Mouse (Mus musculus) splenic B cell, adult 2 months (primary cell): ENCODE measurements around the gene Mboat1.

Source experiments
- DNase-seq: peaks from one replicate; pipeline ENCODE4 v3.0.0-alpha.2; 2011; ENCODE audit warnings: low read depth, low spot score
- H3K27me3 ChIP-seq: 2 replicates; pipeline ENCODE4 v1.6.1; 2012; ENCODE audit warnings: mild to moderate bottlenecking, low read length, moderate library complexity, mixed read lengths; ENCODE audit not compliant: control insufficient read depth, poor library complexity, insufficient read depth, severe bottlenecking
- H3K36me3 ChIP-seq: 2 replicates; pipeline ENCODE4 v1.6.1; 2012; ENCODE audit warnings: mild to moderate bottlenecking, low read length, moderate library complexity, mixed read lengths; ENCODE audit not compliant: control insufficient read depth, poor library complexity, insufficient read depth, severe bottlenecking

Mboat1 gene

DNA sequence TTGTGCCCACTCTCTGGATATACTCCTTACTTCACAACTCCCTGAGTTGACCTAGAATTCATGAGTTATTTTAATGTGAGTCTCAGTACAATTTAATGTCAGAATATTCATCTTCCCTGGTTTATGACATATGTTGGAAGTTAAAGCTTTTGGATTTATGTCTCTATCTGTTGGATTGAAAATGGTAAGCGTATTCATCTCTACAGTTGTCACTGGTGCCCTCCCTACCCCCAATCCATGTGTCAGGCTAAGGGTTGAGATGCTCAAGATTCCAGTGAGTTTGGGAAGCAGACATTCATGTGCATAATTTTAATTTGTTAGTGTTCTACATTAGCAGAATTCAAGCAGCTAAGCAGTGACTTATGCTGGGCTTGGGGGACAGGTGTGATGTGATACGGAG is 64.4 kb downstream of the Mboat1 start:
- no peak for DNase-seq
- Histone ChIP-seq H3K36me3 (no peaks in the 10 kb centered on the region), H3K27me3 (no peaks in the 10 kb centered on the region; the same call in 1 of the 2 replicates)

DNA sequence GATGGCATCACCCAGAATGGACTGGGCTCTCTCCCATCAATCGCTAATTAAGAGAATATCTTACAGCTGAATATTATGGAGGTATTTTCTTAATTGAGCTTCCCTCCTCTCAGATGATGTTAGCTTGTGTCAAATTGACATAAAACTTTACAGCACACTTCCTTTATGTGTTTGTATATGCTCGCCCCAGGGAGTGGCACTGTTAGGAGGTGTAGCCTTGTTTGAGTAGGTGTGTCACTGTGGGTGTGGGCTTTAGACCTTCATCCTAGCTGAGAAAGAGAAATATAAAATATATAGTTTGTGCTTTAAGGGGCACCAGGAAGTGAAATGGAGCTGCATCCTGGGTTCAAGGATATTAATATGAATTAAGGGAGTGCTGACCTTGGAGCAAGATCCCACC is 66.7 kb downstream of the Mboat1 start:
- Histone ChIP-seq H3K36me3 (no peaks in the 10 kb centered on the region), H3K27me3 (no peaks in the 10 kb centered on the region; the same call in 1 of the 2 replicates)
- DNase-seq, result no peak

DNA sequence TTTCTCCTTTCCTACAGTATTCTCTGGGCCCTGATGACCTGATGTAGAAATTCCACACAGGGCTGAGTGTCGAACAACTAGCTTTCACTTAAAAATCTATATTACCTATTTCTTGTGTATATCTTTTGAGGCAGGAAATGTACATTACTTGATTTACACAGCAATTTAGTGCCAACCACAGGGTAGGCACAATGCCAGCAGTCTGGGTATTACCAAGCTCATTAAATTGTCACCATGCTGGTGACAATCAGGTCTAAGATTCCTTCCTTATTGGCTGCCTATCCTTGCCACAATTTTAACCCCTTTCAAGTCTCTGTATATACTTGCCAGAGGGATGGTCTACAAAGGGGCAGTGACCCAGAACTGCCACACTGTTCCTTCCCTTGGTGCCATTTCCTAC is 71.9 kb downstream of the Mboat1 start:
- Histone ChIP-seq H3K36me3 (no peaks in the 10 kb centered on the region), H3K27me3 (no peaks in the 10 kb centered on the region)
- no peak for DNase-seq

DNA sequence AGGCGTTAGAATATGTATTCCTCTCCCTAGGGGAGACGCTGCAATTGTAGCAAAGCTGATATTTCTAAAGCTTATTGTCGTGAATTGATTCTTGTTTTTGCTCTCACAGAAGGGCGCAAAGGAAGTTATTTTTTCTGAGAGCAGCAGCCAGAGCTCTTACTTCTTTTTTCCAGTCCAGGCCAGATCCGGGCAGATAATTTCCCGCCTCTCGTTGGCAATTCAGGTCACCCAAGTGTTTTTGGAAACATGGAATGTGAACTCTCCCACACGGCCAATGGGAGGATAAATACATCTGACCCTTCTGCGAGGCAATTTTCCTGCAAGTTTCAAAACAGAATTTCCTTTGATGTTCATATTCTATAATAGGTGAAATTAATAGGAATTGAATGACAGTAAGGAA is 77.0 kb downstream of the Mboat1 start:
- no peak for DNase-seq
- Histone ChIP-seq H3K27me3 (no peaks in the 10 kb centered on the region), H3K36me3 (no peaks in the 10 kb centered on the region)

DNA sequence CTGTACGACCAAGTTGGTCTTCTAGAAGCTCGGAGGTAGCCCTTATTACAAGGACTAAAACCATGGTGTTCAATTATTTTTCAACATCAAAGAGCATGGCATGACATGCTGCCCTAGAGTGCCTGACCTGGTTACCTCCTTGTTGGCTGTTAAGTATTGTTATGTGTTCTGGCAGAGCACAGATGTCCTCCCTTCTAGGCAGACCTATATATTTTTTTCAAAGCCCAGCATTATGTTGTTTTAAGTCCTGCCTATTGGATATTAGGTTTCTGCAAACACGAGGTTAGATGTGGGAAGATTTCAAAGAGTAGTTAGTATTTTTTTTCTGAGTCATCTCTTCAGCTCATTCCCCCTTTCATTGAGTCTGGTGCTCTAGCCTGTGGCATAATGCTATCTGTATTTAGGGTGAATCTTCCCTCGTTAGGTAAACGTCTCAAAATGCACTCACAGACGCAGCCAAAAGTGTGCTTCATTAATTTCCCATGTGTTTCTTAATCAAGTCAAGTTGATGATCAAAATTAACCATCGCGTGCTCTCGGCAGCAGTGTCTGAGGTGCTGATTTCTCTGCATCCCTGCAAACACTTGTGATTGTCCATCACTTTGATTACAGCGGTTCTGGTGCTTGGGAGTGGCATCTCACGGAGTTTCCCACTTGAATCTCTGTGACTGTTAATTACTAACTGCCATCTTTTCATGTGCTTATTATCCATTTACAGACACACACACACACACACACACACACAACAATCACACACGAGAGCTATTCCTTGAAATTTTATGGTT is 81.5 kb downstream of the Mboat1 start:
- no peaks in the 10 kb centered on the region for H3K36me3 ChIP-seq
- no peak for DNase-seq
- no peaks in the 10 kb centered on the region for H3K27me3 ChIP-seq

DNA sequence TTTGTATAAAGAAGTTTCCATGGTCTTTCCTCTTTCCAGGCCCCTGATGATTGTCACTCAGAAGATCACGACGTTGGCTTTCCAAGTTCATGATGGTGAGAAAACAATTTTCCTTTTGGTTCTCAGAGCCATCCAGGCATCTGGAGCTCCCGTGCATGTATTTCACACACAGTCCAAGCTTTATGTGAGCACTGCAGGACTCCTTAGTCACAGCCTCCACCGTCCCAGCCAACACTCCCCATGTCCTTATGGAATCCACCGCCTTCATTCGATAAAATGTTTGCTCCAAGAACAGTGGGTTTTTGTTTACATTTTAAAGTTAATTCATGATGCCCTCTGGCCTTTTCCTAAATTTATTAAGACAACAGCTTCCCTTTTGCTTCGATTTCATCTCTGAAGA is 83.3 kb downstream of the Mboat1 start:
- no peak for DNase-seq
- no peaks in the 10 kb centered on the region for H3K27me3 ChIP-seq
- H3K36me3 ChIP-seq, result no peaks in the 10 kb centered on the region

DNA sequence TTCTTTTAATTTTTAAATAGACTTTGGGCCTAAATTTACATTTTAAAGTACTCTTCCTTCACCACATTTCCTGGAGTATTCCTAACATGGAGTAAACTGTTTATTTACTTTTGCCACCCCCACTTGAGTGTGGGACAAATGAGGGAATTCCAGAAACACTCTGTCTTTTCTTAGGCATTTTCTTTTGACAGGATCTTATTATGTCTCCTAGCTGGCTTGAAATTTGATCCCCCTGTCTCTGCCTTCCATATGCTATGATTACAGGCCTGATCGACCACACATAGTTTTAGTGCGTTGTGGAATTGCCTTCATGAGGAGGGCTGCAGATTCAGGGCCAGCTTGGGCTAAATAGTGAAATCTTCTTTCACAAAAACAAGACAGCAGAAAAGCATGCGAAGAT is 85.0 kb downstream of the Mboat1 start:
- Histone ChIP-seq H3K27me3 (no peaks in the 10 kb centered on the region), H3K36me3 (no peaks in the 10 kb centered on the region)
- no peak for DNase-seq

DNA sequence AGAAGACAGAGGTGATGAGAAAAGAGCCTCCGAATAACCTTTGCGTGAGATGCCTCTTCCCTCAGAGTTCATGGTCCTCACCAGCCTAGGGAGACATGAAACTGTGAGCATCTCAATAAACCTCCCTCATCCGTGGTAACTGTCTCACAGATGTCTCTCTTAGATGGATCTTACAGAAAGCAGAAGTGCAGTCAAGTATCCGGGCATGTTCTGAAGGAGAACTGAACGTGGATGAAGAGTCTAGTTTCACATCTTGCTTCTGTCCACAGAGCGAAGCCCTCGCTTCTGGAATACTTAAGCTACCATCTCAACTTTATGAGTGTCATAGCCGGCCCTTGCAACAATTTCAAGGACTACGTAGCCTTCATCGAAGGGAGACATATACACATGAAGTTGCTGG is 87.8 kb downstream of the Mboat1 start:
- no peak for DNase-seq
- Histone ChIP-seq H3K36me3 (no peaks in the 10 kb centered on the region), H3K27me3 (no peaks in the 10 kb centered on the region)

DNA sequence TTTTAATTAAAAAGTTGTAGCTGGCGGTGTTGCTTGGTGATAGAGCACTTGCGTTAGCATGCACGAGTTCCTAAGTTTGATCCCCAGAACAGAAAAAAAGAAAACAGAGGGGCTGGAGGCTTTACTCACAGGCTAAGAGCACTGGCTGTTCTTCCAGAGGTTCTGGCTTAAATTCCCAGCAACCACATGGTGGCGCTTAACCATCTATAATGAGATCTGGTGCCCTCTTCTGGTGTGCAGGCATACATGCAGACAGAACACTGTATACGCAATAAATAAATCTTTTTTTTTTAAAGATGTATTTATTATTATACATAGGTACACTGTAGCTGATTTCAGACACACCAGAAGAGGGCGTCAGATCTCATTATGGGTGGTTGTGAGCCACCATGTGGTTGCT is 88.4 kb downstream of the Mboat1 start:
- H3K27me3 ChIP-seq, result no peaks in the 10 kb centered on the region
- no peak for DNase-seq
- H3K36me3 ChIP-seq, result no peaks in the 10 kb centered on the region

DNA sequence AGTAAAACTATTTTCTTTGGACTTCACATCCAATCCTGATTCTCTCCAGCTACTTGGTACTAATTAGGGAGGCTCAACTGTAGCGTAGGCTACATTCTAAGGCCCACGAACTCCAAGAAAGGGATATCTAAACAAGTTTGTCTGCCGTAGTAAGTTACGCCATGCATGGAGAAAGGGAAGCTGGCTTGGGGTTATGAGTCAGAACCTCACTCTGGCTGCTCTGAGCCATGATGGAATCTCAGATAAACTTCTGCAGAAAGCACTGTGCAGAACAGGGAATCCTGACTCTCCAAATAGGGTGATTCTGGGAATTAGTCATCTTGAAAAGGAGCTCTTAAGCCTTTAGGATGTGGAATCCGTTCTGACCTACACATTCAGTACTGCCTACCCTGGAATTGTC is 92.5 kb downstream of the Mboat1 start:
- H3K27me3 ChIP-seq, result no peaks in the 10 kb centered on the region
- no peak for DNase-seq

DNA sequence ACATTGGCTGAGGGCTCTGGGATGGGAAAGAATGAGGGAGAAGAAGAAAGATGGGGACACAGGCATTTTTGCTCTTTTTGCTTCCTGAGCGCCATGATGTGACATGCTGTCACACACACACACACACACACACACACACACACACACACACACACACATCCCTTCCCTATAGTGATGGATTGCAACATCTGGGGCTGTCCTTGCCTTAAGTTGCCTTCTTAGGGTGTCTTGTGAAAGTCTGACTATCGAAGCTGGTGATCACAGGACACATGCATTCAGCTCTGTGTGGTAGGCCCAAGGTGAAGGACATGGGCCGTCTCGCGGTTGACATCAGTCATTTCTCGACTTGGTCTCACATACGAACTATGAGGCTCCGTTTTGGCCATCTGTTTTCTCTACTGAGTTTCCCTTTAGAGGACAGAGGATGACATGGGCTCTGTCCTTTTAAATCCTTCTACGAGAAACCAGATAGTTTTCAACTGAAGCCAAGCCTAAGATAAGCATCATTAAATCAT is 93.4 kb downstream of the Mboat1 start:
- DNase-seq, result no peak
- no peaks in the 10 kb centered on the region for H3K36me3 ChIP-seq

More for the DNA sequence above, 92.5 kb downstream of the Mboat1 start:
- H3K36me3 ChIP-seq, result no peaks in the 10 kb centered on the region

DNA sequence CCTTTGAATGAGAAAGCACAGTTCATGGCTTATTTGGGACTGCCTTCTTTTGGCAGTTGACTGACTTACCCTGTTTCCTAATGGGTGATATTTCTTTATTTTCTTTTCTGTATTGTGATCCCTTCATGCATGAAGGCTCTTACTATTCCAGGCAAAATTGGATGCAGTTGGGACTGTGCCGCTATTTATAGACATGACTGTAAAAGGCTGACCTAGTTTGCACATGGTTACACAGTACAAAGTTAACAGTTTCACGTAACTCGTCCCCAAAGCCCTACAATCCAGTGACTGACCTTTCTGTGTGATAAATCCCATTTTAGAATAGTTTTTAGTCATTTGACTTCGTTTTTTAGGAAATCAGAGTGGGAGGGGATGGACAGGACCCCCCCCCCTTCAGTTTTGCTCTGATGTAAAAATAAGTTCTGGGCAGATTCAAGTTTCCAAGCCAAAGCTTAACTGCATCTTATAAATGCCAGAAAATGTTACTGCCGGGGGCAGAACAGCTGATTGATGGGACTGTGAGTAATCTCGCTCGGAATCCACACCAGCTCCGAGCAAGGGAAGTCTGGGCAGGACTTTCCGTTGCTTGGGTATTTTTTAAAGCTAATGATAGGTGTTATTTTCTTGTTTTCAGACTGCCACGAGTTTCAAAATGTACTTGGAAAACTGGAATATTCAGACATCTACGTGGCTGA is 98.9 kb downstream of the Mboat1 start:
- Histone ChIP-seq H3K36me3 (no peaks in the 10 kb centered on the region), H3K27me3 (no peaks in the 10 kb centered on the region)
- no peak for DNase-seq

More for the DNA sequence above, 93.4 kb downstream of the Mboat1 start:
- H3K27me3 ChIP-seq, result no peaks in the 10 kb centered on the region

DNA sequence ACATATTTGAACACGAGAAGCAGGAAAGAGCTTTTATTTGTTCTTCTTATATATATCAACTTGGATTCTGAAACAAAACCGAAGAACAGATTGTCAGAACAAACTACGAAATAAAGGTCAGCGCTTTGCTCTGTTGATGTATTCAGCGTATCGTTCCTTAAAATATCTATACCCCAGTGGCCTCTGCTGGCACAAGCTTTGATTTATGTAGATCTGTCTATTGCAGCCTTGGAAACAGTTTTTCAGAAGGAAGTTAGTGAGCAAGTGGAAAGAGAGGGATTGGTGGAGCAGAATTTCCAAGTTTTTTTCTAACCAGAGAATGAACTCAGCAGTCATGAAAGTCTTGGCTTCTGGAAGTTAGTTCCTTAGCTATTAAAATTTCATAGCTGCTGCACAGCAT is 103.1 kb downstream of the Mboat1 start:
- no peak for DNase-seq
- no peaks in the 10 kb centered on the region for H3K27me3 ChIP-seq
- no peaks in the 10 kb centered on the region for H3K36me3 ChIP-seq

DNA sequence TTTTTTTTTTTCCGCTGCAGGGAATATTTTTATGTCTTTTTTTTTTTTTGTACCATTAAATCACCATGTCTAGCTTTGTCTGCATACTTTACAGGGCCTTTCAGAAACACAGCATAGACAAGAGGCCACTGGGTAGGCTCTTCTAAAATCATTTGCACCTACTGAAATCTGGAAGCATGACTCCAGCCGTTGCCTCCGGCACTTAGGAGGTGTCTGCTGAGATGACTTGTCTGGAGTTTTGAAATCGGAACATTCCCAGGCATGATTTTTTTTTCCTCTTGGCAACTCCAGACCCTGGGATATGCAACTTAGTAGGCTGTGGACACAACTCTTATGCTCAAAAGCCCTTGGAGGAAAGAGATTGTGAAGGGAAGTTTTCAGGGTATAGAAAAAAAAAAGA is 109.3 kb downstream of the Mboat1 start:
- H3K27me3 ChIP-seq, result no peaks in the 10 kb centered on the region
- DNase-seq, result no peak
- no peaks in the 10 kb centered on the region for H3K36me3 ChIP-seq

DNA sequence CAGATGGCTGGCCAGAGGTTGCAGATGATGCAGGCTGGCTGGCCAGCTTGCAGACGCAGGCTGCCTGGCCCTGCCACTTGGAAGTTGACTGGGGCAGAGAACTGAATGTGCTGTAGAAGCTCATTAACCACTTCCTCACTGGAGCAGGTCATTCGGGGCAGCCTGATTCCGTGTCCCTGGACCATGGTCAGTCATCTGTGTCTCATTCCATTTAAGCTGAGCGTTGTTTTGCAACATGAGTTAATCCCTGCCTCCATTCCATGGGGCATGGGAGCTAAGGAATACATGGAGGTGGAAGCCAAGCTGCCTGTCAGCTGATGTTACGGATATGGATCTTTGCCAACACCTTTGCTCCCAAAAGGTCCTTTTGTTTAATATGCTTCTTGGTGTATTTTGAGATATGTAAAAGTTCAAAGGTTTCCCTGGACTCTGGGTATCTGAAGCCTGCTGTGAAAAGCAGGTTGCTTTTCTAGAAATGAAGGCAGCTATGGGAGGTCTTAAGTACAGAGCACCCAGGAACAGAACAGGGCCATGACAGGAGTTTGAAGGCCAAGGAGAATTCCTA is 114.1 kb downstream of the Mboat1 start:
- Histone ChIP-seq H3K36me3 (no peaks in the 10 kb centered on the region), H3K27me3 (no peaks in the 10 kb centered on the region)
- DNase-seq, result no peak
